ENCODE assay signal across 16 mouse cellular contexts in genomic region chr11:60708631-60709030, GRCm38 (mm10). TPM values are rescaled to one million over a fixed set of nuclear protein-coding genes. Genes with fewer than 3 reads are reported as not detected.
DNase-seq lines count a peak whose midpoint lies in the region; TF ChIP-seq lines count a peak whose summit lies in the region.
"Had no signal": no experiment of that assay in that cellular context is flagged by ENCODE, and none has a peak within 500 bp of the region (broad histone marks: within the 10 kb centered on the region; RNA-seq: fewer than 3 reads in every experiment).

No protein-coding gene starts in this region.

- DNase-seq in adrenal gland, adult 2 months = peak; percentile 1
- no peak for DNase-seq in adrenal gland, postnatal 25 days
- DNase-seq in gastrocnemius, adult 18-20 months (ENCODE audit: low spot score) = peak; percentile 1
- DNase-seq in gastrocnemius, postnatal 36 days = no peak
- peak; percentile 0 to 2 for DNase-seq in left cerebral cortex, adult 9 months (ENCODE audit: low spot score in 2 of 2)
- DNase-seq in left cerebral cortex, postnatal 10 days (ENCODE audit: extremely low spot score in 1 of 2, low spot score in 2 of 2) = no peak
- peak; percentile 5 for DNase-seq in thymus, postnatal 4 days
- DNase-seq in thymus, adult 2 months = no peak
- DNase-seq: layer of hippocampus, postnatal 36 days; left cerebral cortex, postnatal 4 days; thymus, postnatal 25 days had no signal

- intact Hi-C loops in gastrocnemius, postnatal 36 days (cut with DNase I) = loop anchor here (10.0 kb wide), 1 partner anchor 154 kb away; no protein-coding TSS in a partner anchor
- intact Hi-C loops in left cerebral cortex, postnatal 10 days (cut with DNase I) = no loop called here

- no peak for TF ChIP-seq CTCF in thymus, adult 2 months (IDR thresholded peaks at IDR 0.05; ENCODE audit: borderline replicate concordance, control insufficient read depth, extremely low read depth, insufficient read depth, low read length, poor library complexity)

- H3K36me3 ChIP-seq in thymus, adult 2 months (ENCODE audit: control insufficient read depth, insufficient read depth, low read length) = peaks cover 51% of the 10 kb centered on the region

- H3K4me3 ChIP-seq in thymus, adult 2 months (ENCODE audit: control insufficient read depth, insufficient read depth, low read length) = no peak overlapping the region
- H3K4me3 ChIP-seq: embryonic facial prominence, embryonic 13.5 days; heart, embryonic 15.5 days; lung, embryonic 15.5 days; midbrain, embryonic 13.5 days; stomach, embryonic 15.5 days had no signal

- TF ChIP-seq POLR2A in thymus, adult 2 months (IDR thresholded peaks at IDR 0.05; ENCODE audit: control insufficient read depth, extremely low read depth, insufficient read depth, low read length, poor library complexity) = no peak

- H3K4me1 ChIP-seq in thymus, adult 2 months (replicated peaks; ENCODE audit: control insufficient read depth, insufficient read depth, low read length) = no peaks in the 10 kb centered on the region
- H3K4me1 ChIP-seq: embryonic facial prominence, embryonic 13.5 days; lung, embryonic 15.5 days had no signal

- H3K27ac ChIP-seq in thymus, adult 2 months (ENCODE audit: control insufficient read depth, insufficient read depth, low read length) = no peak overlapping the region
- H3K27ac ChIP-seq: embryonic facial prominence, embryonic 13.5 days; lung, embryonic 15.5 days; midbrain, embryonic 13.5 days had no signal

- WGBS in thymus, adult 2 months = 96% methylated on average over 10 of the region's 10 CpGs

- no peaks in the 10 kb centered on the region for H3K27me3 ChIP-seq in thymus, adult 2 months (ENCODE audit: control insufficient read depth, insufficient read depth, low read length)
- H3K27me3 ChIP-seq: embryonic facial prominence, embryonic 13.5 days; heart, embryonic 15.5 days; lung, embryonic 15.5 days; midbrain, embryonic 13.5 days; stomach, embryonic 15.5 days had no signal

RNA-seq across cellular contexts. Expression of gene Llgl1, which starts 9.1 kb away (rescaled TPM):
- total RNA-seq in adrenal gland, adult 2 months (2021) = 10 to 100 TPM; 19.5 to 26.5 TPM
- 59.4 and 62.5 TPM in 2 replicates for polyA plus RNA-seq in adrenal gland, adult 2 months (2012; rRNA removed)
- 25.6 and 28.6 TPM in 2 replicates for total RNA-seq in adrenal gland, postnatal 25 days (2021)
- total RNA-seq in gastrocnemius, adult 18-20 months (2021) = 1 to 10 TPM; 8.9 to 9.2 TPM
- 1 to 10 TPM; 8.2 to 8.5 TPM for total RNA-seq in gastrocnemius, postnatal 36 days (2021)
- 10 to 100 TPM; 32.5 to 33.9 TPM for total RNA-seq in left cerebral cortex, postnatal 10 days (2021)
- polyA plus RNA-seq in thymus, adult 2 months (2012; rRNA removed) = 143 and 154 TPM in 2 replicates

RNA-seq across cellular contexts. Expression of gene Flii, which starts 18.4 kb away (rescaled TPM):
- 100 to 1,000 TPM; 149 to 186 TPM for total RNA-seq in adrenal gland, adult 2 months (2021)
- 271 and 327 TPM in 2 replicates for polyA plus RNA-seq in adrenal gland, adult 2 months (2012; rRNA removed)
- 167 and 175 TPM in 2 replicates for total RNA-seq in adrenal gland, postnatal 25 days (2021)
- 100 to 1,000 TPM; 108 to 113 TPM for total RNA-seq in gastrocnemius, adult 18-20 months (2021)
- 10 to 100 TPM; 91.5 to 95.2 TPM for total RNA-seq in gastrocnemius, postnatal 36 days (2021)
- total RNA-seq in left cerebral cortex, postnatal 10 days (2021) = 10 to 100 TPM; 48.5 to 59.6 TPM
- 254 and 271 TPM in 2 replicates for polyA plus RNA-seq in thymus, adult 2 months (2012; rRNA removed)

RNA-seq across cellular contexts. Expression of gene Mief2, which starts 19.6 kb away (rescaled TPM):
- 10 to 100 TPM; 26.0 to 41.6 TPM for total RNA-seq in adrenal gland, adult 2 months (2021)
- polyA plus RNA-seq in adrenal gland, adult 2 months (2012; rRNA removed) = 47.2 and 50.1 TPM in 2 replicates
- 39.8 and 45.0 TPM in 2 replicates for total RNA-seq in adrenal gland, postnatal 25 days (2021)
- 10 to 100 TPM; 75.2 to 94.4 TPM for total RNA-seq in gastrocnemius, adult 18-20 months (2021)
- 10 to 100 TPM; 70.1 to 91.0 TPM for total RNA-seq in gastrocnemius, postnatal 36 days (2021)
- total RNA-seq in left cerebral cortex, postnatal 10 days (2021) = 10 to 100 TPM; 25.9 to 26.2 TPM
- 26.1 and 26.6 TPM in 2 replicates for polyA plus RNA-seq in thymus, adult 2 months (2012; rRNA removed)

Comparison
In these comparisons a context has a peak if more than half of its experiments do, and no peak if none do; other contexts are left out.
1. DNase-seq: peak in adrenal gland, adult 2 months (single experiment), gastrocnemius, adult 18-20 months (single experiment), left cerebral cortex, adult 9 months (2 of 2) and thymus, postnatal 4 days (single experiment); none in adrenal gland, postnatal 25 days (single experiment), gastrocnemius, postnatal 36 days (0 of 2), left cerebral cortex, postnatal 10 days (0 of 2) and thymus, adult 2 months (single experiment).